In genomic region chr2:39224621-39225020, GRCm38 (mm10) we compare ENCODE assay signal across 7 mouse cellular contexts. TPM values are rescaled to one million over a fixed set of nuclear protein-coding genes. Genes with fewer than 3 reads are reported as not detected.
DNase-seq lines count a peak whose midpoint lies in the region; ATAC-seq lines count a peak whose summit lies in the region.

No protein-coding gene starts in this region.

- no peaks in the 10 kb centered on the region for H3K9me3 ChIP-seq in forebrain, embryonic 12.5 days
- H3K9me3 ChIP-seq in liver, embryonic 12.5 days (replicated peaks) = no peaks in the 10 kb centered on the region

- H3K36me3 ChIP-seq in forebrain, embryonic 12.5 days (replicated peaks) = no peaks in the 10 kb centered on the region
- H3K36me3 ChIP-seq in liver, embryonic 12.5 days = no peaks in the 10 kb centered on the region

- H3K27me3 ChIP-seq in forebrain, embryonic 12.5 days = no peaks in the 10 kb centered on the region
- no peaks in the 10 kb centered on the region for H3K27me3 ChIP-seq in liver, embryonic 12.5 days (replicated peaks)

- H3K4me3 ChIP-seq in forebrain, embryonic 12.5 days (replicated peaks) = peak overlapping the region; percentile 79
- peak overlapping the region; percentile 85 for H3K4me3 ChIP-seq in liver, embryonic 12.5 days

- no peak overlapping the region for H3K27ac ChIP-seq in forebrain, embryonic 12.5 days
- 0 out of 2 replicates have a peak overlapping the region, but pooled peaks have one; percentile 49 for H3K27ac ChIP-seq in liver, embryonic 12.5 days

- peaks cover 18% of the 10 kb centered on the region for H3K4me1 ChIP-seq in forebrain, embryonic 12.5 days
- peaks cover 45% of the 10 kb centered on the region for H3K4me1 ChIP-seq in liver, embryonic 12.5 days

- peak; percentile 9 for DNase-seq in thymus, postnatal 0 days (ENCODE audit: low spot score)
- no peak for DNase-seq in thymus, postnatal 36 days
- no peak for DNase-seq in thymus, adult 18-20 months
- no peak for DNase-seq in urinary bladder, postnatal 25 days (ENCODE audit: low spot score)
- DNase-seq in lung, adult 18-20 months = no peak

- H3K4me2 ChIP-seq in forebrain, embryonic 12.5 days = peak overlapping the region; percentile 75
- H3K4me2 ChIP-seq in liver, embryonic 12.5 days = peak overlapping the region; percentile 72

- no peak overlapping the region for H3K9ac ChIP-seq in forebrain, embryonic 12.5 days
- H3K9ac ChIP-seq in liver, embryonic 12.5 days = peak overlapping the region; percentile 87

- no peak for ATAC-seq in forebrain, embryonic 12.5 days (ENCODE audit: low FRiP score)
- ATAC-seq in liver, embryonic 12.5 days = no peak

RNA-seq across cellular contexts. Expression of gene Ppp6c, which starts 1.6 kb away (rescaled TPM):
- polyA plus RNA-seq in thymus, postnatal 0 days (2015; fragmentation: Nextera tagmentation; extraction: Ambion mirVana) = 120 and 129 TPM in 2 replicates
- 81.5 and 85.5 TPM in 2 replicates for polyA plus RNA-seq in forebrain, embryonic 12.5 days (2016; fragmentation: Nextera tagmentation; extraction: Ambion mirVana)
- polyA plus RNA-seq in liver, embryonic 12.5 days (2016; fragmentation: Nextera tagmentation; extraction: Ambion mirVana) = 61.2 and 63.4 TPM in 2 replicates

RNA-seq across cellular contexts. Expression of gene Scai, which starts 34.1 kb away (rescaled TPM):
- 5.9 and 6.1 TPM in 2 replicates for polyA plus RNA-seq in thymus, postnatal 0 days (2015; fragmentation: Nextera tagmentation; extraction: Ambion mirVana)
- polyA plus RNA-seq in forebrain, embryonic 12.5 days (2016; fragmentation: Nextera tagmentation; extraction: Ambion mirVana) = 14.3 and 18.1 TPM in 2 replicates
- 3.2 and 4.1 TPM in 2 replicates for polyA plus RNA-seq in liver, embryonic 12.5 days (2016; fragmentation: Nextera tagmentation; extraction: Ambion mirVana)
